Mouse (Mus musculus) CD4-positive, CD25-positive, alpha-beta regulatory T cell, adult 2 months (primary cell): ENCODE measurements around the gene Sept12.
A peak's percentile ranks its signal among the peaks of the same experiment; 100 is the strongest.

Experiments used
- DNase-seq: peaks from one replicate; pipeline ENCODE4 v3.0.0-alpha.2; 2012; ENCODE audit warnings: low read depth, low spot score

Sept12 gene

GRCm38 (mm10) chr16:4997553-4997952, at the start of gene Sept12:
Sept12 (minus strand) TSS chr16:4997852.
- DNase-seq: no peak

GRCm38 (mm10) chr16:5045322-5045721, 47.7 kb upstream of the Sept12 start:
- no peak for DNase-seq

GRCm38 (mm10) chr16:5036649-5037234, 39.1 kb upstream of the Sept12 start:
- DNase-seq: no peak

- DNase-seq: no peak
Observed at GRCm38 (mm10) chr16:5035591-5035990, 37.9 kb upstream of the Sept12 start.

- peak; percentile 62 for DNase-seq
Observed at GRCm38 (mm10) chr16:5029847-5030246, 32.2 kb upstream of the Sept12 start.

GRCm38 (mm10) chr16:5024021-5024420, 26.4 kb upstream of the Sept12 start:
- no peak for DNase-seq

- DNase-seq: no peak
Observed at GRCm38 (mm10) chr16:5014578-5014977, 16.9 kb upstream of the Sept12 start.

GRCm38 (mm10) chr16:5013054-5013838, 15.6 kb upstream of the Sept12 start, which contains the start of gene Rogdi:
Rogdi (minus strand) TSS chr16:5013553.
- DNase-seq: peak; percentile 98

- DNase-seq: peak; percentile 6
Observed at GRCm38 (mm10) chr16:5012036-5013005, 14.7 kb upstream of the Sept12 start.

GRCm38 (mm10) chr16:5011285-5011684, 13.6 kb upstream of the Sept12 start:
- DNase-seq: no peak

GRCm38 (mm10) chr16:5010371-5010935, 12.8 kb upstream of the Sept12 start:
- no peak for DNase-seq

- no peak for DNase-seq
Observed at GRCm38 (mm10) chr16:5008076-5008475, 10.4 kb upstream of the Sept12 start.

GRCm38 (mm10) chr16:5007492-5007891, 9.8 kb upstream of the Sept12 start:
- DNase-seq: no peak

- DNase-seq: no peak
Observed at GRCm38 (mm10) chr16:5007067-5007466, 9.4 kb upstream of the Sept12 start, which contains the start of gene Smim22. Smim22 (plus strand) TSS chr16:5007288.

- no peak for DNase-seq
Observed at GRCm38 (mm10) chr16:5000611-5001010, 3.0 kb upstream of the Sept12 start.

GRCm38 (mm10) chr16:4998984-4999383, 1.3 kb upstream of the Sept12 start:
- DNase-seq: no peak

GRCm38 (mm10) chr16:4993276-4993675, 4.4 kb downstream of the Sept12 start:
- DNase-seq: no peak

GRCm38 (mm10) chr16:4984717-4985116, 12.9 kb downstream of the Sept12 start:
- DNase-seq: no peak

GRCm38 (mm10) chr16:4979755-4980380, 17.8 kb downstream of the Sept12 start:
- DNase-seq: peak; percentile 70

GRCm38 (mm10) chr16:4978275-4979051, 19.2 kb downstream of the Sept12 start:
- DNase-seq: no peak
